In the genomic region with DNA sequence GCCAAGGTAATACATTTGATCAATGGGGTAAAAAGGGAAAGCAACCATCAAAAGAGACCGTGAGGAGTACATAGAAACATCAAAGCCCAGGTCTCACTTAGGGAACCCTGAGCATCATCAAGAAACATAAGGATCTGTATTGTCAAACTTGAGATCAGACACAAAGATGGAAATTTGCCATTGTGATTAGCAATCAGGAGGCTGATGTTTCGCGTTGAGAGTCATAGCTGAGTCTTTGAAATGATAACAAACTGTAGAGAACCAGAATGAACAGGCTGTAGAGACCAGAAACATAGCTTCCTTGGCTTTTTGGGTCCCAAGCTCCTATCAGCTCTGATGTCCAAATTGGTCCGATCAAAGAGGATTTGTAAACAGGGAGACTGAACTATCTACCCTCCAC, we compare ENCODE assay signal across 33 mouse cellular contexts.
"Had no signal": no experiment of that assay in that cellular context is flagged by ENCODE, and none has a peak within 500 bp of the region (broad histone marks: within the 10 kb centered on the region; RNA-seq: fewer than 3 reads in every experiment).

No protein-coding gene starts in this region.

- H3K36me3 ChIP-seq: heart, embryonic 10.5 days; heart, embryonic 12.5 days; heart, embryonic 13.5 days; heart, embryonic 15.5 days; hindbrain, embryonic 10.5 days; hindbrain, embryonic 12.5 days; hindbrain, embryonic 13.5 days; hindbrain, embryonic 15.5 days; intestine, embryonic 15.5 days; kidney, embryonic 15.5 days had no signal

- H3K4me2 ChIP-seq: heart, embryonic 11.5 days; heart, embryonic 12.5 days; heart, embryonic 13.5 days; heart, embryonic 15.5 days; hindbrain, embryonic 12.5 days; hindbrain, embryonic 13.5 days; hindbrain, embryonic 15.5 days; intestine, embryonic 15.5 days; kidney, embryonic 15.5 days had no signal

- H3K9me3 ChIP-seq: heart, embryonic 10.5 days; heart, embryonic 12.5 days; heart, embryonic 13.5 days; heart, embryonic 15.5 days; hindbrain, embryonic 10.5 days; hindbrain, embryonic 12.5 days; hindbrain, embryonic 13.5 days; hindbrain, embryonic 15.5 days; intestine, embryonic 15.5 days; kidney, embryonic 15.5 days had no signal

- H3K9ac ChIP-seq: heart, embryonic 12.5 days; heart, embryonic 13.5 days; heart, embryonic 15.5 days; hindbrain, embryonic 12.5 days; hindbrain, embryonic 13.5 days; hindbrain, embryonic 15.5 days; intestine, embryonic 15.5 days; kidney, embryonic 15.5 days had no signal

- H3K27ac ChIP-seq: heart, embryonic 10.5 days; heart, embryonic 13.5 days; heart, embryonic 15.5 days; hindbrain, embryonic 10.5 days; hindbrain, embryonic 12.5 days; hindbrain, embryonic 13.5 days; hindbrain, embryonic 15.5 days; hindbrain, postnatal 0 days; intestine, embryonic 15.5 days; kidney, embryonic 15.5 days; kidney, postnatal 0 days; layer of hippocampus, adult 2 months; left cerebral cortex, adult 2 months had no signal

- DNase-seq: heart, postnatal 14 days; heart, postnatal 36 days; heart, postnatal 4 days; kidney, adult 11 months; kidney, adult 18-20 months; kidney, adult 2 months; kidney, adult 8-10 months; kidney, adult 9 months; kidney, postnatal 10 days; kidney, postnatal 14 days; kidney, postnatal 25 days; kidney, postnatal 36 days; kidney, postnatal 4 days; layer of hippocampus, adult 9-11 months; layer of hippocampus, postnatal 36 days had no signal

- H3K27me3 ChIP-seq: heart, embryonic 12.5 days; heart, embryonic 13.5 days; heart, embryonic 15.5 days; hindbrain, embryonic 12.5 days; hindbrain, embryonic 13.5 days; hindbrain, embryonic 15.5 days; intestine, embryonic 15.5 days; kidney, embryonic 15.5 days had no signal

- H3K4me3 ChIP-seq: heart, embryonic 10.5 days; heart, embryonic 12.5 days; heart, embryonic 13.5 days; heart, embryonic 15.5 days; hindbrain, embryonic 10.5 days; hindbrain, embryonic 12.5 days; hindbrain, embryonic 13.5 days; hindbrain, embryonic 15.5 days; intestine, embryonic 15.5 days; kidney, embryonic 15.5 days; layer of hippocampus, adult 2 months; left cerebral cortex, adult 2 months had no signal

- H3K4me1 ChIP-seq: heart, embryonic 10.5 days; heart, embryonic 15.5 days; hindbrain, embryonic 10.5 days; hindbrain, embryonic 12.5 days had no signal

- ATAC-seq: hindbrain, postnatal 0 days; inflammation-experienced regulatory T-cells, adult 6 months; intestine, embryonic 15.5 days; intestine, embryonic 16.5 days; intestine, postnatal 0 days had no signal
